Mouse (Mus musculus) brain, embryonic 14.5 days (tissue): ENCODE results near the gene Slc6a8.

Experiments used
- CTCF ChIP-seq: fragments of 200-500 bp; IDR thresholded peaks from 2 replicates; pipeline ENCODE4 v1.5.1; 2012; ENCODE audit warnings: inconsistent platforms, mild to moderate bottlenecking, moderate library complexity, borderline replicate concordance; ENCODE audit not compliant: insufficient read depth, insufficient read length; ENCODE audit errors: extremely low read depth
- POLR2A ChIP-seq: fragments of 200-500 bp; IDR thresholded peaks from 2 replicates; pipeline ENCODE4 v1.6.1; 2012; ENCODE audit warnings: mild to moderate bottlenecking, inconsistent platforms, borderline replicate concordance; ENCODE audit not compliant: poor library complexity, insufficient read depth, insufficient read length, severe bottlenecking; ENCODE audit errors: extremely low read depth

DNA sequence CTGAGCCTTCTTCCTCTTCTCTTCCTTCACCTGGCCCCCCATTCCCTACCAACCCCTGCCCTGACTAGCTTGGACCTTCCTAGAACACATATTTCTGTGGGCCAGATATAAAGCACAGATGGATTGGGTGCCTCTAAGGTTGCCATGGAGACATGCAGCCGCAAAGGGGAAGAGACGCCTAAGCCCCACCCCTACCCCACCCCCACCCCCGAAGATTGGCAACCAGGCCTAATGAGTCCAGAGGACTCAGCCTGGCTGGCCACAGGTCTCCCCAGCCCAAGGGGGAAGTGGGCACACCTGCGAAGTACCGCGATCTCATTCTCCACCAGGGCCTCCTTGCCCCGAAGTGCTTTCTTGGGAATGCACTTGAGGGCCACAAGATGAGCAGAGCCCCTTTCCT lies 14.6 kb upstream of the Slc6a8 start:
- TF ChIP-seq CTCF, result no peak
- no peak for TF ChIP-seq POLR2A
